Mouse (Mus musculus) liver (tissue): ENCODE data around the gene Gpr179.
"Not testable (repeated sequence)": the region's sequence is repeated elsewhere in the genome, so short reads cannot be mapped to it uniquely, and the experiment has no call there.

ENCODE experiments used
- DNase-seq: peaks from one replicate; pipeline ENCODE4 v3.0.0-alpha.2; 2020; ENCODE audit warnings: mixed read lengths

The Gpr179 gene

DNA sequence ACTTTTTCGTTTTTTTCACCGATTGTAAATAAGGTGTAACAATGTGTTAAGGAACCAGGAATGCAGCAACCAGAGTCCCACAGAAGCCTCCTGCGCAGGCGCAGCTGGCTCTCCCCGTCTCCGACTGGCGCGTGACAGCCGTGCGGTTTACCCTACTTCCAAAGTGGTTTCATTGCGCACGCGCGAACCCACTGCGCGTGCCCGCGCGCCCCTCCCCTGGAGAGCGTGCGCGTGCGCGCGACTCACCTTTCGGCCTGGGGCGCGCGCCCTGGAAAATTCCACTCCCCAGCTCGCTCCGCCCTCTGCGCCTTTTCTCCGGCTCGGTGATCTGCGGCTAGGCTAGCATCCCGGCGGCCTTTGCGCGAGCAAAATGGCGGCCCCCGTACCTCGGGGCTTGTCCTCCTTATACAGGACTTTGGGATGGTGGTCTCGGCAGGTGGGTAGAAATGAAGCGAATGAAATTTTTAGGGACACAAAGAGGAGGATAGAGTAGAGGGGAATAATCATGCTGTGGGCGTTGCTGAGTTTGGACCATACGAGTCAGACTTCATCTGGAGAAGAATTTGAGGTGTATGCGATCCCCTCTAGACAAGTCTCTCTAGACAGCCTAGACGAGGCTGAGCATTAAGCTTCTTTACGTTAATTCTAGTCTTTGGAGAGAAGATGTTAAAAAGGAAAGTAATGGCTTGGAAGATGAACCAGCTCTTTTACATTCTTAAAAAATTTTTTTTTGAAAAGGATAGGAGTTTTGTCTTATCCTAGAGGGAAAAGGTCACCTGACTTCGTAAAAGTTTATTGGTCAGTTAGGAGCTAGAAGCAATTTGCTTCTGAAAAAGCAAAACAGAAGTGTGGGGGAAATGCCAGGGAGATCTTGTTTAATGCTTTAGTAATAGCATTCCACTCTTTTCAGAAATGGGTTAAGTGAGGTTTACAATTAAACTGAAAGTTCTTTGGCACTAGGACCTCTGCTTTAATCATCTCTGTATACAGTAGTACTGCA lies 36.1 kb downstream of the Gpr179 start, which contains the start of gene Mrpl45:
TSS of gene Mrpl45 (plus strand) at position 213 of the 1,000 bp plus-strand sequence.
- DNase-seq: peak; percentile 99

GRCm38 (mm10) chr11:97314751-97315503 lies 37.0 kb downstream of the Gpr179 start:
- no peak for DNase-seq

GRCm38 (mm10) chr11:97314110-97314509 lies 37.8 kb downstream of the Gpr179 start:
- DNase-seq: no peak

- not testable (repeated sequence) for DNase-seq
Measured at GRCm38 (mm10) chr11:97312871-97313270, 39.0 kb downstream of the Gpr179 start.

- DNase-seq: no peak
Measured at GRCm38 (mm10) chr11:97310895-97311631, 40.8 kb downstream of the Gpr179 start.

- peak; percentile 59 for DNase-seq
Measured at GRCm38 (mm10) chr11:97309911-97310571, 41.8 kb downstream of the Gpr179 start.

GRCm38 (mm10) chr11:97309451-97309836 lies 42.4 kb downstream of the Gpr179 start:
- DNase-seq: peak; percentile 51

GRCm38 (mm10) chr11:97308806-97309450 lies 42.9 kb downstream of the Gpr179 start:
- DNase-seq: no peak

DNA sequence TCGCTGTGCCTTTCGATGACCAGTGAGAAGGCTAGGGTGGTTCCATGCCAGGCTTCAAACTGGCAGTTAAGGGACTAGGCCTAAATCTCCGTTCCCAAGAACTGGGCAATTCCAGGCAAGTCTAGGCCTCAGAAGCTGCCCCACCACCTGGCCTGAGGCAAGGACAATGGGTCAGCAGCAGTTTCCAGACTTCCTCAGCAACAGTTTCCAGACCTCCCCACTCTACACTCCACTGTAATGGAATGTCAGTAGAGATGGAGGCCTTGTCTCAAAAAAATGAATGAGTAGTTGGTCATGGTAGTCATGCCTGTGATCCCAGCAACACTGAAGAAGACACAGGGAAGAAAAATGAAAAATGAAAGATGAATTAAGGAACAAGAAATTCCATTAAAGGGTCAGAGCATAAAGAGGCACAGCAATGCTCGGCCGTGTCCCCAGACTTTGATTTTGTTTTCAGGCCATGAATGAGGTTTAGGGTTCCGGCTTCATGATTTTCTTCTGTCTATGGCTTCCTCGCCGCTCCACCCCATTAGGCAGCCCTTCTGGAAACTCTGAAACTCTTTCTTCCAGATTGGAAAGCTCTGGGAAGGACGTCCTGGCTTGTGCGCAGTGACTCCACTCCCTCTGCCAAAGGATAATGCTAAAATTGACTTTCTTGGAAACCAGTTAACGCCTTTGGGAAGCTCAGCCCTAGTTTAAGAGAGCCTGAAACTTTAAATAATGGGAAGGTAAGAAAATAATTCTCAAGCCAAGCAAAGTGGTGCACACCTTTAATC lies 44.4 kb downstream of the Gpr179 start:
- no peak for DNase-seq

- DNase-seq: no peak
Measured at GRCm38 (mm10) chr11:97304631-97305030, 47.2 kb downstream of the Gpr179 start.

GRCm38 (mm10) chr11:97302231-97302781 lies 49.6 kb downstream of the Gpr179 start:
- no peak for DNase-seq

DNA sequence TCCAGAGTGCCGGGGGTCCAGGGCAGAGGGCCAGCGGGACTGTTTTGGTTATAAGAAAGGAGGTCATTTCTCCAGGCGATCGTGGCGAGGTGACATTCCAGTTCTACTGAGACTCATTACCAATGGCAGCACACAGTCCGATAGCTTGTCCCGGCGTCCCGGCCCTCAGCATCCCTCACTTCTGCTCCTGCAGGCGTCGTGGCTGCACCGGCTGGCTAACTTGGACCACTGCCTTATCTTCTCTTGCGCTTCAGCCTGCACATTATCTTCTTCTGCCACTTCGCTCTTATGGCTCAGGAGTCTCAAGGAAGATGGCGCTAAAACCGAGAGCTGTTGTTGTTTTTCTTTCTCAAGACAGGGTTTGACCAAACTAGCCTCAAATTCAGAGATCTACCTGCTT lies 50.5 kb downstream of the Gpr179 start:
- DNase-seq: no peak

GRCm38 (mm10) chr11:97299939-97300338 lies 51.9 kb downstream of the Gpr179 start:
- DNase-seq: no peak

DNA sequence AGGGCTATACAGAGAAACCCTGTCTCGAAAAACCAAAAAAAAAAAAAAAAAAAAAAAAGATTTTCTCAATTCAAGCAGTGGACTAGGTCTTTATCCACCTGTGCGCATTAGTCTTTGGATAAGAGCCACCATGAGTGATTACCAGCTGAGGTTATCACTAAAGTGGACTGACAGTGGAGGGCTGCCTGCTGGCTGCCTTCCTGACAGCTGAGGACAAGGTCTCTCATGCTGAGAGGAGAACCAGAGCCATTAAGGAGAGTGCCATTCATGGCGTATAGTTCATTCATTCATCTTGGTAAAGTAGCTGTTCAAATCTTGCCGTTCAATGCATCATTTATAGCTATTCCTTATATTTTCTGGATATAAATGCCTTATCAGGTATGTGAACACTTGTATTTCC lies 55.3 kb downstream of the Gpr179 start:
- DNase-seq: no peak

- no peak for DNase-seq
Measured at GRCm38 (mm10) chr11:97292731-97293130, 59.1 kb downstream of the Gpr179 start.

DNA sequence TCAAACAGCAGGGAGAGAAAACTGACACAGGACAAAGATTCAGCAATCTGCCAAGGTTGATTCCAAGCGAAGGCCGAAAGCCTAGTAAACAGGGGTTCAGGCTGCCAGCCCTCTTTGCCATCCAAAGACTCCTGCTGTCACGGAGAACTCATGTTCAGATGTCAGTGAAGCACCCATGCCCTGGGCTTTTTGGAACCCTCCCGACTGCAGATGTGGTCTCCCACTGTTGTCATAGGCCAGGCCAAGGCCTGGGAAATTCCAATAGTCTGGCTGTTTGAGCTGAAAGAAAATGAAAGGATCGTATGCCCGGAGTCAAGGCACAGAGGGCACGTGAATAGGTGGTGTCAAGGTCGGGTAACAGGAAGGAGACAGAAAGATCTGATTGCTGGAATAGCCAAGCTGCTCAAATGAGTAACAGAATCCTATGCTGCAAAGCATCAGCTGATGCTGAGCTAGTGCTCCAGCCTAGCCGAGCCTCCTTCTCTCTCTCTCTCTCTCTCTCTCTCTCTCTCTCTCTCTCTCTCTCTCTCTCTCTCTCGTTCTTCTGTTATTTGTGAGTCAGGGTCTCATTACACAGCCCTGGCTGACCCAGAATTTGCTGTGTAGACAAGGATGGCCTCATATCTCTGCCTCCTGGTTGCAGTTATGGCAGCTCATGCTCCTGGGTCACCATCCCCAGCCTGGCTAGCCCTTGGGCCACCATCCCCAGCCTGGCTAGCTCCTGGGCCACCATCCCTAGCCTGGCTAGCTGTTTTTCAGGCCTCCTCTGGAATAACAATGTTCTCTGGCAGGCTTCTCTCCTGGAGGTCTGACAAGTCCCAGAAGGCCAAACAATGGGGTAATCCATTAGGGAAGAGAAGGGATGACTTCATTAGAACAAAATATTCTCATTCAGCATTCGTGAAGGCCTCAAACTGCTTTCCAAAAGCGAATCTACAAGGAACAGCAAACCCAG lies 62.3 kb downstream of the Gpr179 start:
- DNase-seq: no peak

DNA sequence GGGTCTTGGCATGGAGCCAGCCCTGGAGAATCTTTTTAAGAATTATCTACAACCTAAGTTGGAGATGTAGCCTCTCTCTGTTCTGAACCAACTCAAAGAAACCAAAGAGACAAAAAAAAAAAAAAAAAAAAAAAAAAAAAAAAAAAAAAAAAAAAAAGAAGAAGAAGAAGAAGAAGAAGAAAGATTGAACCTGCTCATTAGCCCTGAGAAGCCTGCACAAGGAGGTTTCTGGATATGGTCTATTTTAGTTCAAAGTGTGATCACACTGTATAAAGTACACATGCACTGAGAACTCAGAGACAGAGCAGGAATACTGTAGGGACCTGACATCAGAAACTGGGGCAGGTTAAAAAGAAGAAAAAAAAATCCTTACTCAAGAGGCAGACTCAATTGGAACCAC lies 64.2 kb downstream of the Gpr179 start:
- DNase-seq: no peak

DNA sequence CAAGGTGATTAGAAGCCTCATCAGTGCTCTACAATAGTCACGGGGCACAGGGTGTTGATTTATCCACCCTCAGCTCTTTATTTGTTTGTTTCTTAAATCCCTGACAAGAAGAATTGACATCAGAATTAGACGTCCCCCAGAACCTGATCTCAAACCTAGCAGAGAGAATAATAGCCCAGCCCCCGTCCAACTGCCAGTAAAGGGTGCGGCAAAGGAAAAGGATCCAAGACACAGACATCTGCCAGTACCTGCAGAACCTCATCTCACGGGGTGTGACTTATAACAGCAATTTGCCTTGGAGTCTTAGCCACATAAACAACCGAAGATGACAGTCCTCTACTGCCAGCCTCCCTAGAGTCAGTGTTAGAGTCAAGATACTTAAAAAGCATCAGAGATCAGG lies 64.9 kb downstream of the Gpr179 start:
- DNase-seq: no peak
